Mouse (Mus musculus): ENCODE data around the gene Adck1. TPM values are rescaled to one million over a fixed set of nuclear protein-coding genes. Genes with fewer than 3 reads are reported as not detected.
"Not testable (repeated sequence)": the region's sequence is repeated elsewhere in the genome, so short reads cannot be mapped to it uniquely, and the experiment has no call there.

The Adck1 gene
- polyA plus RNA-seq, 1 experiment from 2014 or later = 44.5 TPM

GRCm38 (mm10) chr12:88461026-88461425, 100.7 kb downstream of the Adck1 start:
- WGBS = 89% methylated on average over 6 of the region's 6 CpGs
- H3K27me3 ChIP-seq (replicated peaks; ENCODE audit: control insufficient read depth, insufficient read depth, low read length) = no peaks in the 10 kb centered on the region
- no peaks in the 10 kb centered on the region for H3K9me3 ChIP-seq (ENCODE audit: control insufficient read depth, low read length)
- no peaks in the 10 kb centered on the region for H3K4me1 ChIP-seq (ENCODE audit: control insufficient read depth, insufficient read depth, low read depth, low read length)
- no peak overlapping the region for H3K27ac ChIP-seq (ENCODE audit: low read depth, low read length)
- H3K4me3 ChIP-seq (ENCODE audit: low read length) = no peak overlapping the region
- peaks cover 4% of the 10 kb centered on the region; the same call in 1 of the 2 replicates for H3K36me3 ChIP-seq (ENCODE audit: control insufficient read depth, insufficient read depth, low read length)
- ATAC-seq = no peak
- H3K4me2 ChIP-seq (ENCODE audit: low read length) = no peak overlapping the region
- no peak overlapping the region for H3K9ac ChIP-seq (ENCODE audit: low read depth, low read length)

GRCm38 (mm10) chr12:88463588-88464290, 103.4 kb downstream of the Adck1 start:
- Histone ChIP-seq H3K36me3 (ENCODE audit: control insufficient read depth, insufficient read depth, low read length) (peaks cover 4% of the 10 kb centered on the region; the same call in 1 of the 2 replicates), H3K9me3 (ENCODE audit: control insufficient read depth, low read length) (no peaks in the 10 kb centered on the region), H3K4me1 (ENCODE audit: control insufficient read depth, insufficient read depth, low read depth, low read length) (no peaks in the 10 kb centered on the region), H3K9ac (ENCODE audit: low read depth, low read length) (no peak overlapping the region), H3K27me3 (replicated peaks; ENCODE audit: control insufficient read depth, insufficient read depth, low read length) (no peaks in the 10 kb centered on the region), H3K27ac (ENCODE audit: low read depth, low read length) (no peak overlapping the region), H3K4me2 (ENCODE audit: low read length) (no peak overlapping the region), H3K4me3 (ENCODE audit: low read length) (no peak overlapping the region)
- WGBS = 69% methylated on average over 10 of the region's 10 CpGs
- ATAC-seq = peak; percentile 61

- 94% methylated on average over 6 of the region's 6 CpGs for WGBS
- Histone ChIP-seq H3K4me1 (ENCODE audit: control insufficient read depth, insufficient read depth, low read depth, low read length) (no peaks in the 10 kb centered on the region), H3K9ac (ENCODE audit: low read depth, low read length) (no peak overlapping the region), H3K9me3 (ENCODE audit: control insufficient read depth, low read length) (no peaks in the 10 kb centered on the region), H3K4me3 (ENCODE audit: low read length) (no peak overlapping the region), H3K36me3 (ENCODE audit: control insufficient read depth, insufficient read depth, low read length) (no peaks in the 10 kb centered on the region), H3K27ac (ENCODE audit: low read depth, low read length) (no peak overlapping the region), H3K27me3 (replicated peaks; ENCODE audit: control insufficient read depth, insufficient read depth, low read length) (no peaks in the 10 kb centered on the region), H3K4me2 (ENCODE audit: low read length) (no peak overlapping the region)
- no peak for ATAC-seq
Measured at GRCm38 (mm10) chr12:88466801-88467200, 106.4 kb downstream of the Adck1 start.

DNA sequence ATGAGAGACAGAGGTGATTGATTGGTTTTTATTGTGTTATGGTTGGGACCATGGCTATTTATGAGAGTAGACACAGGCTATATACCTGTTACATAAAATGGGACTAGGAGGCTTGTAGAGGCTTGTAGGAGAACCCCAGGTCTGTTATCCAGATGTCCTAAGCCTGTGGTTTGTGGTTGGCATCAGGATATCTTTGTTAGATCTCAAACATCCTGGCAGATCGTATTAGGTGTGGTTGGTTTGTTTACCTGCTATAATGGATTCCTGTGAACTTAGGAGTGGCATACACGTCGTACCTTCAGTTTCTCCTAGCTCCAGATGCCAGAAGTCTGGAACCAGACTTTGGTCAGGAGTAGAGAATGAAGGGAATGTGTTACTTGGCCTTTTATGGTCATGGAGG, 106.9 kb downstream of the Adck1 start:
- H3K36me3 ChIP-seq (ENCODE audit: control insufficient read depth, insufficient read depth, low read length) = no peaks in the 10 kb centered on the region
- no peaks in the 10 kb centered on the region for H3K9me3 ChIP-seq (ENCODE audit: control insufficient read depth, low read length)
- H3K4me3 ChIP-seq (ENCODE audit: low read length) = no peak overlapping the region
- no peaks in the 10 kb centered on the region for H3K27me3 ChIP-seq (replicated peaks; ENCODE audit: control insufficient read depth, insufficient read depth, low read length)
- WGBS = 91% methylated on average over 3 of the region's 3 CpGs
- H3K9ac ChIP-seq (ENCODE audit: low read depth, low read length) = no peak overlapping the region
- no peak for ATAC-seq
- H3K27ac ChIP-seq (ENCODE audit: low read depth, low read length) = no peak overlapping the region
- H3K4me1 ChIP-seq (ENCODE audit: control insufficient read depth, insufficient read depth, low read depth, low read length) = no peaks in the 10 kb centered on the region
- no peak overlapping the region for H3K4me2 ChIP-seq (ENCODE audit: low read length)

GRCm38 (mm10) chr12:88467935-88468465, 107.6 kb downstream of the Adck1 start:
- no peak overlapping the region for H3K4me2 ChIP-seq (ENCODE audit: low read length)
- no peaks in the 10 kb centered on the region for H3K36me3 ChIP-seq (ENCODE audit: control insufficient read depth, insufficient read depth, low read length)
- no peaks in the 10 kb centered on the region for H3K9me3 ChIP-seq (ENCODE audit: control insufficient read depth, low read length)
- WGBS = 64% methylated on average over 5 of the region's 5 CpGs
- H3K4me1 ChIP-seq (ENCODE audit: control insufficient read depth, insufficient read depth, low read depth, low read length) = no peaks in the 10 kb centered on the region
- no peaks in the 10 kb centered on the region for H3K27me3 ChIP-seq (replicated peaks; ENCODE audit: control insufficient read depth, insufficient read depth, low read length)
- ATAC-seq = no peak; the same call in 1 of the 2 replicates
- no peak overlapping the region for H3K27ac ChIP-seq (ENCODE audit: low read depth, low read length)
- no peak overlapping the region for H3K4me3 ChIP-seq (ENCODE audit: low read length)
- H3K9ac ChIP-seq (ENCODE audit: low read depth, low read length) = no peak overlapping the region

DNA sequence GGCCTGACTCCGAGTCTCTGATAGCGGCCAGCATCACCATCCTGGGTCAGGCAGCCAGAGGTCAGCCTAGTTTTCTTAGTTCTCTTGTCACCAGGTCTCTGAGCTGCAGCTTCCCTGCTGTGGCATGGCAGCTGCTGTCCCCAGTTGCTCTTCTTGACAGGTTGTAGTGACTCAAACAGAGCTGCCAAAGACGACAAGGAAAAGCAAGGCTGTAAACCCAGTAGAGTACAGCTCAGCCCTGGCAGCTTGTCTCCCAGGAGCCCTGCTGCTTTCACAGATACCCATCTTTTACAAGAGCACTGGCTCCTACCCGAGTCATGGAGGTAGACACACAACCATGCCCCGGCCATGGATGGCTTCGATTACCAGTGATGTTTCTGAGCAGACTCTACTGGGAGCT, 108.3 kb downstream of the Adck1 start:
- no peak overlapping the region for H3K9ac ChIP-seq (ENCODE audit: low read depth, low read length)
- no peak overlapping the region for H3K27ac ChIP-seq (ENCODE audit: low read depth, low read length)
- no peak overlapping the region for H3K4me3 ChIP-seq (ENCODE audit: low read length)
- 67% methylated on average over 6 of the region's 6 CpGs for WGBS
- H3K27me3 ChIP-seq (replicated peaks; ENCODE audit: control insufficient read depth, insufficient read depth, low read length) = no peaks in the 10 kb centered on the region
- no peaks in the 10 kb centered on the region for H3K4me1 ChIP-seq (ENCODE audit: control insufficient read depth, insufficient read depth, low read depth, low read length)
- H3K36me3 ChIP-seq (ENCODE audit: control insufficient read depth, insufficient read depth, low read length) = no peaks in the 10 kb centered on the region
- no peaks in the 10 kb centered on the region for H3K9me3 ChIP-seq (ENCODE audit: control insufficient read depth, low read length)
- ATAC-seq = no peak
- H3K4me2 ChIP-seq (ENCODE audit: low read length) = no peak overlapping the region

GRCm38 (mm10) chr12:88471884-88472283, 111.5 kb downstream of the Adck1 start:
- ATAC-seq; H3K4me1 ChIP-seq (ENCODE audit: control insufficient read depth, insufficient read depth, low read depth, low read length); H3K4me2 ChIP-seq (ENCODE audit: low read length); H3K36me3 ChIP-seq (ENCODE audit: control insufficient read depth, insufficient read depth, low read length); H3K9ac ChIP-seq (ENCODE audit: low read depth, low read length); H3K9me3 ChIP-seq (ENCODE audit: control insufficient read depth, low read length); H3K27me3 ChIP-seq (replicated peaks; ENCODE audit: control insufficient read depth, insufficient read depth, low read length); H3K4me3 ChIP-seq (ENCODE audit: low read length); H3K27ac ChIP-seq (ENCODE audit: low read depth, low read length): not testable (repeated sequence)
- WGBS = 74% methylated on average over 10 of the region's 10 CpGs

DNA sequence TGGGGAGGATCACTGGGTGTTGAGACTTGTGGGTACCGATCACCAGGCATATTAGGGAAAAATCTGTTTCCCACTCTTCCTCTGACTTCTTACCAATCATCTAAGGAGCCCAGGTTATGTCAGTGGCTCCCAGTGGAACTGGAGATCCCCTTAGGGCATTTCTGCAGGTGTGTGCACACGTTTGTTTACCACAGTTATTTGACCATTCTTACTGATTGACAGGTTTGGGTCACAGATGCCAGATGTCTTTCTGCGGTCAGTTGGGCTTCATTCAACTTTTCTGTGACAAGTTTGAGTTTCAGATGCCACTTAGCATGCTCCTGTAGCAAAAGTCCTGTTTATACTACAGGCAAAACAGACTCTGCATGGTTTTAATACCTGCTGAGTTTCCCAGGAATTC, 112.5 kb downstream of the Adck1 start:
- H3K4me3 ChIP-seq (ENCODE audit: low read length) = no peak overlapping the region
- no peak overlapping the region for H3K9ac ChIP-seq (ENCODE audit: low read depth, low read length)
- no peaks in the 10 kb centered on the region for H3K9me3 ChIP-seq (ENCODE audit: control insufficient read depth, low read length)
- H3K27ac ChIP-seq (ENCODE audit: low read depth, low read length) = no peak overlapping the region
- ATAC-seq = no peak
- H3K27me3 ChIP-seq (replicated peaks; ENCODE audit: control insufficient read depth, insufficient read depth, low read length) = no peaks in the 10 kb centered on the region
- no peaks in the 10 kb centered on the region for H3K36me3 ChIP-seq (ENCODE audit: control insufficient read depth, insufficient read depth, low read length)
- H3K4me2 ChIP-seq (ENCODE audit: low read length) = no peak overlapping the region
- no peaks in the 10 kb centered on the region for H3K4me1 ChIP-seq (ENCODE audit: control insufficient read depth, insufficient read depth, low read depth, low read length)
- 79% methylated on average over 3 of the region's 3 CpGs for WGBS

DNA sequence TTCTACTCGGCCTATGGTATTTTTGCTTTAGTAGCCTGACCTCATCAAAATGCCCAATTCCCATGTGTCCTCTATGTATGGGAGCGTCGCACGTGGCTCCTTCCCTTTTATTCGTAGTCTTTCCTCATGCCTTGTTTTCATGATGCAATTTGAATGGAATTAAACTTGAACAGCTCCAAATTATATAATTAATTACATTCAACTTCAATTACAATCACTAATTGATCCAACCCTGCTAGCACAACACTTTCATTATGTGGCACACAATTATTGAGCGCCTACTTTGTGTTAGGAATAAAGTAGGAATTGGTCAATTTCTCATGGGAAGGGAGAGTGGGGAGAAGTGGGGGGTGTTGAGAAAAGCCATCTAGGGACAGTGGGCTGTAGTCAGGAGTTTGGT, 113.4 kb downstream of the Adck1 start:
- 58% methylated on average over 6 of the region's 6 CpGs for WGBS
- Histone ChIP-seq H3K27ac (ENCODE audit: low read depth, low read length) (no peak overlapping the region), H3K4me2 (ENCODE audit: low read length) (no peak overlapping the region), H3K9me3 (ENCODE audit: control insufficient read depth, low read length) (no peaks in the 10 kb centered on the region), H3K9ac (ENCODE audit: low read depth, low read length) (no peak overlapping the region), H3K36me3 (ENCODE audit: control insufficient read depth, insufficient read depth, low read length) (no peaks in the 10 kb centered on the region), H3K4me3 (ENCODE audit: low read length) (no peak overlapping the region), H3K4me1 (ENCODE audit: control insufficient read depth, insufficient read depth, low read depth, low read length) (no peaks in the 10 kb centered on the region), H3K27me3 (replicated peaks; ENCODE audit: control insufficient read depth, insufficient read depth, low read length) (no peaks in the 10 kb centered on the region)
- no peak for ATAC-seq

Data from hindbrain, embryonic 16.5 days (tissue).